Mouse (Mus musculus) small intestine, adult 2 months (tissue): ENCODE measurements around the gene Rnf130. TPM values are rescaled to one million over a fixed set of nuclear protein-coding genes. Genes with fewer than 3 reads are reported as not detected.
A peak's percentile ranks its signal among the peaks of the same experiment; 100 is the strongest.

ENCODE experiments used
- H3K27ac ChIP-seq: fragments of 200-500 bp; 2 replicates; pipeline ENCODE4 v1.5.1; 2012; ENCODE audit warnings: low read depth, low read length, control low read depth, inconsistent platforms; ENCODE audit not compliant: insufficient read depth
- H3K27me3 ChIP-seq: fragments of 200-500 bp; 2 replicates; pipeline ENCODE4 v1.6.1; 2012; ENCODE audit warnings: mild to moderate bottlenecking, moderate library complexity, low read length, inconsistent platforms; ENCODE audit not compliant: control insufficient read depth, insufficient read depth
- H3K36me3 ChIP-seq: fragments of 200-500 bp; 2 replicates; pipeline ENCODE4 v1.6.1; 2012; ENCODE audit warnings: mild to moderate bottlenecking, low read length, control low read depth, inconsistent platforms; ENCODE audit not compliant: control insufficient read depth, insufficient read depth
- H3K4me1 ChIP-seq: fragments of 200-500 bp; 2 replicates; pipeline ENCODE4 v1.6.1; 2012; ENCODE audit warnings: low read length, inconsistent platforms, mixed read lengths; ENCODE audit not compliant: control insufficient read depth, insufficient read depth, insufficient read length
- H3K4me3 ChIP-seq: fragments of 200-500 bp; 2 replicates; pipeline ENCODE4 v1.5.1; 2012; ENCODE audit warnings: low read depth, mild to moderate bottlenecking, control low read depth, inconsistent platforms, low read length, moderate library complexity
- CTCF ChIP-seq: fragments of 200-500 bp; IDR thresholded peaks from 2 replicates; pipeline ENCODE4 v1.5.1; 2012; ENCODE audit warnings: low read depth, mild to moderate bottlenecking, control low read depth, inconsistent platforms, low read length, moderate library complexity, mixed read lengths; ENCODE audit not compliant: insufficient replicate concordance, insufficient read length; ENCODE audit errors: extremely low read depth
- POLR2A ChIP-seq: fragments of 200-500 bp; IDR thresholded peaks from 2 replicates; pipeline ENCODE4 v1.6.1; 2012; ENCODE audit warnings: low read depth, mild to moderate bottlenecking, control low read depth, inconsistent platforms, low read length, moderate library complexity
- WGBS: fragments of 180-500 bp; shearing (Covaris S2); methylation state at CpG from one replicate; pipeline ENCODE4 v1.1.7; 2018; 5-methylcytosine and 5-hydroxymethylcytosine counted together
- polyA plus RNA-seq: library from polyadenylated mRNA; depleted of rRNA; stranded (reverse); fragments of >200 nt; gene quantifications from 2 replicates; pipeline ENCODE4 v1.2.3, GENCODE M21; 2012

The Rnf130 gene
- polyA plus RNA-seq, 1 experiment: 29.8 TPM

DNA sequence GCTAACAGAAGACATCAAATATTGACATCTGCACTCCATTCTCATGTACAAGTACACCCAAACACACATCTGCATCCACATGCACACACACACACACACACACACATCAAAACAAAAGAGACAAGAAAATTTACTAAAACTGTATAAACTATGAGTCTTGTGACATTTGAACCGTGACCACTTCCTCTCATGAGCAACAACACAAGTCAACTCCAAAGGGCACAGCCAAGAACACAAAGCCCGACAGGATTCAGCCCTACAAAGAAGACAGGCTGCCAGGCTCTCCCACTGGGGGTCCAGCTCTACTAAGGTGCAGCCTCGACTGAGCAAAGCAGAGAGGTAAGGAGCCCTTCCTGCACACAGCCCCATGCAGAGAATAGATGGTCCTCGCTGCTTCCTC, 42.3 kb upstream of the Rnf130 start:
- 49% methylated on average over 4 of the region's 4 CpGs for WGBS
- Histone ChIP-seq H3K4me1 (peaks cover 4% of the 10 kb centered on the region; the same call in 1 of the 2 replicates), H3K4me3 (no peak overlapping the region), H3K36me3 (no peaks in the 10 kb centered on the region), H3K27ac (no peak overlapping the region), H3K27me3 (no peaks in the 10 kb centered on the region)
- TF ChIP-seq POLR2A: no peak
- no peak for TF ChIP-seq CTCF

- TF ChIP-seq CTCF (no peak), POLR2A (no peak)
- Histone ChIP-seq H3K36me3 (no peaks in the 10 kb centered on the region), H3K4me3 (no peak overlapping the region), H3K4me1 (peaks cover 2% of the 10 kb centered on the region; the same call in 1 of the 2 replicates), H3K27me3 (no peaks in the 10 kb centered on the region), H3K27ac (no peak overlapping the region)
- WGBS: 44% methylated on average over 4 of the region's 4 CpGs
Observed at GRCm38 (mm10) chr11:49983875-49984552, 41.1 kb upstream of the Rnf130 start.

DNA sequence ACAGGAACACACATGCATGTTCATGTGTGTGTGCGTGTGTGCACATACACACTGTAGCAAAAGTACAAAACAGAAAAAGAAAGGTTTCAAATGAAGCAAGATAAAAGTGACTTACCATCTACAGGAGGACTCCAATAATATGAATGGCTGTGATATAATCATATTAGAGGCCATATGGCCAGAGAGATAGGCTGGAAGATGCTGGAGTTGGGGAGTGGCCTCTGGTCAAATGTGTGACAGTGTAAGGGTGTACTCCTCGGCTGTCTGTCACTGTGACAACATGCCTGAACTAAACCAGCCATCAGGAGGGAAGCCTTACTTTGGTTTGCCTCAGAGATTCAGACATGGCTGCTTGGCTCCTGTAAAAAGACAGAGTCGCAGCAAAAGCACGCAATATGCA, 40.1 kb upstream of the Rnf130 start:
- TF ChIP-seq CTCF (no peak), POLR2A (no peak)
- no peaks in the 10 kb centered on the region; the same call in 1 of the 2 replicates for H3K4me1 ChIP-seq
- no peak overlapping the region for H3K4me3 ChIP-seq
- WGBS: 88% methylated on average over 4 of the region's 4 CpGs
- no peak overlapping the region for H3K27ac ChIP-seq
- H3K36me3 ChIP-seq: no peaks in the 10 kb centered on the region
- no peaks in the 10 kb centered on the region for H3K27me3 ChIP-seq

- TF ChIP-seq POLR2A (no peak), CTCF (peak; percentile 76; the same call in 1 of the 2 replicates)
- Histone ChIP-seq H3K4me3 (no peak overlapping the region), H3K4me1 (no peaks in the 10 kb centered on the region; the same call in 1 of the 2 replicates), H3K36me3 (no peaks in the 10 kb centered on the region), H3K27me3 (no peaks in the 10 kb centered on the region), H3K27ac (no peak overlapping the region)
- WGBS: 25% methylated on average over 10 of the region's 10 CpGs
Observed at GRCm38 (mm10) chr11:49986277-49987036, 38.7 kb upstream of the Rnf130 start.

DNA sequence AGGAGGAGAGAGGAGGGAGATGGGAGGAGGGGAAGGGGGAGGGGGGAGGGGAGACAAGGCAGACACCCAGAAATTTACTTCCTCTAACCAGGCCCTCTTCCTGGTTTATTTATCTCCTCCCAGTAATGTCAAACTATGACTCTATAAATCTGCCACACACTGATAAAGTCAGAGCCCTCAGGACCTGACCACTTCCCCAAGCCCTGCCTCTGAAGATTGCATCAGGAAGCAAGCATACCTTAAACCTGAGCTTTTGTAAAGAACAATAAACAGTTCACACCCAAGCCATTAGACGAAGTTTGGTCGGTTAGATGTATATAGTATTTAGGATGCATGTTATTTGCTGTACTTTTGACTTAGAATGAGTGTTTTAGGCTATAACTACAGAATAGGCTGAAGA, 30.6 kb upstream of the Rnf130 start:
- H3K27me3 ChIP-seq: no peaks in the 10 kb centered on the region
- no peak overlapping the region for H3K4me3 ChIP-seq
- H3K36me3 ChIP-seq: no peaks in the 10 kb centered on the region
- WGBS: 7% methylated on average over 2 of the region's 2 CpGs
- TF ChIP-seq POLR2A (no peak), CTCF (no peak)
- H3K27ac ChIP-seq: no peak overlapping the region
- peaks cover 20% of the 10 kb centered on the region for H3K4me1 ChIP-seq

DNA sequence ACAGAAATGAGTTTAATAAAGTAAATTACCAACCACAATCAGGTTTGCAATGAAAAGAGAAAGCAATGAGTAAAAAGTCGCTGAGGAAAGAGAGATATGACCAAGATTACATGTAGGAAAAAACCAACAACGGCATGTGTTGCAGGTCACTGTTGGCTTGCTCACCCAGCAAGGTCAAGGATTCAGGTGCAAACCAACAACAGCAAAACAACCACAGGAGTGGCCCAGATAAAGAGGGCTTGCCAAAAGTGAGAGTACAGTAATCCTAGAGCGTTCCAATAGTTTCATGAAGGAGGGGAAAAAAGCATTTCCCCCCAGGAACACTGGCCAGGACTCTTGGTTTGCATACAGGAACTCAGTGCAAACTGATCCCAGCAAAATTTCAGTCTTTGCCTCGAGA, 28.7 kb upstream of the Rnf130 start:
- peaks cover 20% of the 10 kb centered on the region for H3K4me1 ChIP-seq
- H3K27ac ChIP-seq: no peak overlapping the region
- WGBS: 24% methylated on average over 4 of the region's 4 CpGs
- no peaks in the 10 kb centered on the region for H3K36me3 ChIP-seq
- TF ChIP-seq CTCF (no peak), POLR2A (no peak)
- H3K4me3 ChIP-seq: no peak overlapping the region
- H3K27me3 ChIP-seq: no peaks in the 10 kb centered on the region

DNA sequence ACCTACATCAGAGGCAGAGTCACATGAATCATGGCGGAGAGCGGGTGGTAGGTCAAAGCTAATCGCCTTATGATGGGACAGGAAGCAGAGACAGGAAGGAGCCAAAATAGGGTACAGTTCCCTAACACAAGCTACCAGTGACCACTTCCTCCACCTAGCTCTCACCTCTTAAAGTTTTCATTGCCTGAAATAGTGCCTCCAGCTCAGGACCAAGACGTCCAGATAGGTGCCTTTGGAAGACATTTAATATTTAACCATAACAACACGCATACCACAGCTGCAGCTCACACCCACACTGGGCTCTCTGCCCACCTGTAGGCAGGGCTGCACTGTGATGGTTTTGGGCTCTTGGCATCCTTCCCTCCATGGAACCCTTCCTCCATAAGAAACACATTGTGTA, 27.8 kb upstream of the Rnf130 start:
- H3K36me3 ChIP-seq: no peaks in the 10 kb centered on the region
- peaks cover 26% of the 10 kb centered on the region for H3K4me1 ChIP-seq
- no peaks in the 10 kb centered on the region for H3K27me3 ChIP-seq
- WGBS: 33% methylated on average over 5 of the region's 5 CpGs
- H3K4me3 ChIP-seq: no peak overlapping the region
- no peak for TF ChIP-seq POLR2A
- peak overlapping the region; percentile 12; the same call in 1 of the 2 replicates for H3K27ac ChIP-seq
